Mouse (Mus musculus): ENCODE data around the gene Cnp. TPM values are rescaled to one million over a fixed set of nuclear protein-coding genes. Genes with fewer than 3 reads are reported as not detected.
"Not testable (repeated sequence)": the region's sequence is repeated elsewhere in the genome, so short reads cannot be mapped to it uniquely, and the experiment has no call there.

Cnp gene
- total RNA-seq, 2 experiments from 2014 or later, result 3.8 to 5.0 TPM

GRCm38 (mm10) chr11:100550101-100550500 is 24.6 kb upstream of the Cnp start:
- no peak for DNase-seq (ENCODE audit: low spot score)

- DNase-seq (ENCODE audit: low spot score), result no peak
Observed at GRCm38 (mm10) chr11:100552842-100553241, 21.9 kb upstream of the Cnp start.

- DNase-seq (ENCODE audit: low spot score), result peak; percentile 63
Observed at GRCm38 (mm10) chr11:100555583-100555982, 19.1 kb upstream of the Cnp start.

- no peak for DNase-seq (ENCODE audit: low spot score)
Observed at GRCm38 (mm10) chr11:100557563-100557962, 17.1 kb upstream of the Cnp start.

- no peak for DNase-seq (ENCODE audit: low spot score)
Observed at GRCm38 (mm10) chr11:100559476-100559875, 15.2 kb upstream of the Cnp start.

GRCm38 (mm10) chr11:100561748-100562147 is 13.0 kb upstream of the Cnp start:
- no peak for DNase-seq (ENCODE audit: low spot score)

- DNase-seq (ENCODE audit: low spot score), result no peak
Observed at GRCm38 (mm10) chr11:100564297-100564696, 10.4 kb upstream of the Cnp start.

GRCm38 (mm10) chr11:100564703-100565102 is 10.0 kb upstream of the Cnp start:
- no peak for DNase-seq (ENCODE audit: low spot score)

GRCm38 (mm10) chr11:100567229-100567628 is 7.5 kb upstream of the Cnp start:
- no peak for DNase-seq (ENCODE audit: low spot score)

- DNase-seq (ENCODE audit: low spot score), result no peak
Observed at GRCm38 (mm10) chr11:100567815-100568245, 6.9 kb upstream of the Cnp start.

GRCm38 (mm10) chr11:100568692-100569091 is 6.0 kb upstream of the Cnp start:
- no peak for DNase-seq (ENCODE audit: low spot score)

- DNase-seq (ENCODE audit: low spot score), result no peak
Observed at GRCm38 (mm10) chr11:100569789-100570188, 4.9 kb upstream of the Cnp start.

- peak; percentile 87 for DNase-seq (ENCODE audit: low spot score)
Observed at GRCm38 (mm10) chr11:100570430-100571201, 4.1 kb upstream of the Cnp start.

GRCm38 (mm10) chr11:100571202-100571567 is 3.5 kb upstream of the Cnp start:
- DNase-seq (ENCODE audit: low spot score), result peak; percentile 27

- no peak for DNase-seq (ENCODE audit: low spot score)
Observed at GRCm38 (mm10) chr11:100574188-100574587, 516 bp upstream of the Cnp start.

GRCm38 (mm10) chr11:100575484-100575855 is 766 bp downstream of the Cnp start:
- no peak for DNase-seq (ENCODE audit: low spot score)

GRCm38 (mm10) chr11:100576256-100576655 is 1.6 kb downstream of the Cnp start:
- DNase-seq (ENCODE audit: low spot score), result no peak

- no peak for DNase-seq (ENCODE audit: low spot score)
Observed at GRCm38 (mm10) chr11:100577852-100578599, 3.3 kb downstream of the Cnp start.

GRCm38 (mm10) chr11:100579116-100579799 is 4.6 kb downstream of the Cnp start:
- no peak for DNase-seq (ENCODE audit: low spot score)

- DNase-seq (ENCODE audit: low spot score), result no peak
Observed at GRCm38 (mm10) chr11:100580275-100580674, 5.6 kb downstream of the Cnp start.

GRCm38 (mm10) chr11:100581756-100582155 is 7.1 kb downstream of the Cnp start:
- no peak for DNase-seq (ENCODE audit: low spot score)

- not testable (repeated sequence) for DNase-seq (ENCODE audit: low spot score)
Observed at GRCm38 (mm10) chr11:100582413-100582812, 7.7 kb downstream of the Cnp start.
